8 mouse cellular contexts compared by ENCODE assay signal in genomic region chr2:137942753-137943152, GRCm38 (mm10).
DNase-seq lines count a peak whose midpoint lies in the region; ATAC-seq and TF ChIP-seq lines count a peak whose summit lies in the region.

No protein-coding gene starts in this region.

- DNase-seq in adrenal gland, postnatal 36 days = peak; percentile 69 to 78
- DNase-seq in embryonic facial prominence, embryonic 11.5 days (ENCODE audit: low spot score) = peak; percentile 94
- DNase-seq in heart, postnatal 10 days = peak; percentile 86 to 91
- DNase-seq in large intestine, adult 2 months (ENCODE audit: low read depth, low spot score) = peak; percentile 60
- peak; percentile 58 to 78 for DNase-seq in lung, adult 18-20 months
- peak; percentile 46 for DNase-seq in ovary, postnatal 10 days (ENCODE audit: low spot score)
- DNase-seq in urinary bladder, postnatal 14 days (ENCODE audit: low spot score) = peak; percentile 81

- H3K9ac ChIP-seq in embryonic facial prominence, embryonic 11.5 days (replicated peaks; ENCODE audit: low read length) = no peak overlapping the region

- H3K4me2 ChIP-seq in embryonic facial prominence, embryonic 11.5 days (ENCODE audit: low read depth, low read length) = no peak overlapping the region

- H3K36me3 ChIP-seq in E14TG2a.4 (ENCODE audit: insufficient read depth, low read length) = no peaks in the 10 kb centered on the region
- H3K36me3 ChIP-seq in embryonic facial prominence, embryonic 11.5 days (replicated peaks; ENCODE audit: control insufficient read depth, insufficient read depth, low read depth, low read length) = no peaks in the 10 kb centered on the region

- H3K27ac ChIP-seq in embryonic facial prominence, embryonic 11.5 days (replicated peaks; ENCODE audit: low read depth, low read length) = no peak overlapping the region

- H3K4me3 ChIP-seq in E14TG2a.4 (replicated peaks; ENCODE audit: low read length) = no peak overlapping the region
- H3K4me3 ChIP-seq in embryonic facial prominence, embryonic 11.5 days (ENCODE audit: low read depth, low read length) = no peak overlapping the region

- H3K9me3 ChIP-seq in E14TG2a.4 (ENCODE audit: low read length) = no peaks in the 10 kb centered on the region
- no peaks in the 10 kb centered on the region for H3K9me3 ChIP-seq in embryonic facial prominence, embryonic 11.5 days (replicated peaks; ENCODE audit: control insufficient read depth, low read length)

- peak; percentile 18 for TF ChIP-seq CTCF in E14TG2a.4 (conservative IDR thresholded peaks at IDR 0.05; ENCODE audit: low read length)

- peak; percentile 45; the same call in 1 of the 2 replicates for ATAC-seq in embryonic facial prominence, embryonic 11.5 days (replicated peaks; ENCODE audit: insufficient number of reproducible peaks, low FRiP score, low TSS enrichment, low read depth)

- 7% methylated on average over 7 of the region's 7 CpGs for WGBS in embryonic facial prominence, embryonic 11.5 days
- 6% methylated on average over 7 of the region's 7 CpGs for WGBS in large intestine, adult 2 months

- intact Hi-C loops in heart, postnatal 10 days (cut with DNase I) = loop anchor here (2.0 to 5.0 kb wide), 6 partner anchors 210 to 1795 kb away; no protein-coding TSS in a partner anchor

- H3K27me3 ChIP-seq in E14TG2a.4 (ENCODE audit: insufficient read depth, low read length) = no peaks in the 10 kb centered on the region
- no peaks in the 10 kb centered on the region for H3K27me3 ChIP-seq in embryonic facial prominence, embryonic 11.5 days (ENCODE audit: control insufficient read depth, insufficient read depth, low read length)

- H3K4me1 ChIP-seq in E14TG2a.4 (replicated peaks; ENCODE audit: low read depth, low read length) = peaks cover 7% of the 10 kb centered on the region; the same call in 1 of the 2 replicates
- no peaks in the 10 kb centered on the region for H3K4me1 ChIP-seq in embryonic facial prominence, embryonic 11.5 days (ENCODE audit: control insufficient read depth, insufficient read depth, low read length)
